Mouse (Mus musculus) gastrocnemius, adult 2 months (tissue): ENCODE measurements around the gene Slc39a3. TPM values are rescaled to one million over a fixed set of nuclear protein-coding genes. Genes with fewer than 3 reads are reported as not detected.
A peak's percentile ranks its signal among the peaks of the same experiment; 100 is the strongest.
"Not testable (repeated sequence)": the region's sequence is repeated elsewhere in the genome, so short reads cannot be mapped to it uniquely, and the experiment has no call there.

Experiments
- DNase-seq: peaks from one replicate; pipeline ENCODE4 v3.0.0; 2022
- H3K27ac ChIP-seq: fragments of 200-600 bp; 2 replicates; pipeline ENCODE4 v1.8.1; 2022; ENCODE audit warnings: mild to moderate bottlenecking
- H3K4me3 ChIP-seq: fragments of 200-600 bp; 2 replicates; pipeline ENCODE4 v1.8.1; 2022; ENCODE audit warnings: mild to moderate bottlenecking, moderate library complexity
- CTCF ChIP-seq: fragments of 200-600 bp; IDR thresholded peaks from 2 replicates; pipeline ENCODE4 v1.8.1; 2022; ENCODE audit warnings: antibody characterized with exemption, mild to moderate bottlenecking, moderate library complexity
- intact Hi-C: fragments of 180-260 bp; cut with DNase I; formaldehyde crosslinking; loops from one replicate; pipeline ENCODE4 v1.15.1; 2025
- long read RNA-seq, 2 experiments: library from polyadenylated mRNA; stranded (forward); transcript quantifications; one replicate each; pipeline ENCODE4 v2.0.0; 2021
- total RNA-seq, 2 experiments: library from RNA; stranded (reverse); gene quantifications; 2 replicates each; pipeline ENCODE4 v1.2.3; 2021

Slc39a3 gene
- 10 to 100 TPM; 11.6 to 16.0 TPM for total RNA-seq
- long read RNA-seq, experiment 1, transcript Slc39a3-201 (4 exons, 3,680 nt), result minor isoform, 17 of 64 reads
- long read RNA-seq, experiment 1, transcript Slc39a3-202 (4 exons, 3,796 nt), result major isoform, 36 of 64 reads
- long read RNA-seq, experiment 1, partial matches to known transcripts, result 7 of 64 reads
- long read RNA-seq, experiment 1, other reads (novel, unspliced or antisense), result 4 of 64 reads
- long read RNA-seq, experiment 2, transcript Slc39a3-202 (4 exons, 3,796 nt), result major isoform, 27 of 52 reads
- long read RNA-seq, experiment 2, transcript Slc39a3-201 (4 exons, 3,680 nt), result minor isoform, 17 of 52 reads
- long read RNA-seq, experiment 2, partial matches to known transcripts, result 1 of 52 reads
- long read RNA-seq, experiment 2, other reads (novel, unspliced or antisense), result 7 of 52 reads

DNA sequence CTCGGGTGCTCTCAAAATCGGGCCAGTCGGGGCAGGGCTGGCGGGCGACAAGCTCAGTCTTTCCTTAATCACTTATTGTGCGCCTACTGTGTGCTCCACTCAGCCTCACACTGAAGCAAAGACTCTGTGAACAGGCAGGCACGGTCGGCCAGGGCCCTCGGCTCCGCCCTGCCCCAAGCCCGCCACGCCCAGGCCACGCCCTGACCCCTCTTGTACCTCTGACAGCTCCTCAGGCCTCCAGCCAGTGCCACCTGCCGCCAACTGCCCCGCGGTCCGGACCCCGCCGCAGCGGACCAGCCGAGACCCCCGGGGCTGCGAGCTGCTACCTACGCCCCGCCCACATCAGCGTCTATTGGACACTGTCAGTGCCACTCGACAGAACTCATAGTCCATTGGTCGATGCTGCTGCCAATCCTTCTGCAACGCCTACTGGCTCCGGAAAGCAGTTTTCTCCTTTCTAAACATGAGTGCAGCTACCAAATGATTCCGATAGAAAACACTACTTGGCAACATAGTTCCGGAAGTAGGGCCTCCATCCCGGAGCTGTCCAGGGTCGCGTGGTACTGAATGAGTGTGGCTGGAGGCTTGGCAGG lies at the start of gene Slc39a3:
Gene Slc39a3 (minus strand): TSS at position 439 of the 593 bp plus-strand sequence.
- TF ChIP-seq CTCF, result no peak
- peak; percentile 98 for DNase-seq
- Histone ChIP-seq H3K4me3 (peak within 1 kb of the TSS; percentile 92), H3K27ac (peak within 1 kb of the TSS; percentile 89)
- intact Hi-C loops, result loop anchor here (2.0 kb wide), 1 partner anchor 20 kb away; no protein-coding TSS in a partner anchor

DNA sequence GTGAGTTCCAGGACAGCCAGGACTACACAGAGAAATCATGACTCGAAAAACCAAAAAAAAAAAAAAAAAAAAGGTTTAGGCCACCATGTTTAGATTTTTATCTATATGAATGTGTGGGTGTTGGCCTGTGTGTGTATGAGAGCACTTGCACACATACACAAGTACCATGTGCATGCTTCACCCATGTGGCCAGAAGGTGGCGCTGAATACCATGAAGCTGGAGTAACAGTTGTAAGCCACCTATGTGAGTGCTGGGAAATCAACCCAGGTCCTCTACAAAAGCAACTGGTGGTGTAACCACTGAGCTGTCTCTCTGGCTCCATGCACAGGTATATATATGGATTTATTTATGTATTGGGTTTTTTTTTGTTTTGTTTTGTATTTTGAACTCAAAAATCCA lies 49.8 kb upstream of the Slc39a3 start:
- H3K27ac ChIP-seq, result no peak overlapping the region
- no peak for DNase-seq
- no peak overlapping the region for H3K4me3 ChIP-seq
- peak; percentile 58 for TF ChIP-seq CTCF
- intact Hi-C loops, result loop anchor here (2.0 to 10.0 kb wide), 2 partner anchors 88 to 162 kb away; no protein-coding TSS in a partner anchor

DNA sequence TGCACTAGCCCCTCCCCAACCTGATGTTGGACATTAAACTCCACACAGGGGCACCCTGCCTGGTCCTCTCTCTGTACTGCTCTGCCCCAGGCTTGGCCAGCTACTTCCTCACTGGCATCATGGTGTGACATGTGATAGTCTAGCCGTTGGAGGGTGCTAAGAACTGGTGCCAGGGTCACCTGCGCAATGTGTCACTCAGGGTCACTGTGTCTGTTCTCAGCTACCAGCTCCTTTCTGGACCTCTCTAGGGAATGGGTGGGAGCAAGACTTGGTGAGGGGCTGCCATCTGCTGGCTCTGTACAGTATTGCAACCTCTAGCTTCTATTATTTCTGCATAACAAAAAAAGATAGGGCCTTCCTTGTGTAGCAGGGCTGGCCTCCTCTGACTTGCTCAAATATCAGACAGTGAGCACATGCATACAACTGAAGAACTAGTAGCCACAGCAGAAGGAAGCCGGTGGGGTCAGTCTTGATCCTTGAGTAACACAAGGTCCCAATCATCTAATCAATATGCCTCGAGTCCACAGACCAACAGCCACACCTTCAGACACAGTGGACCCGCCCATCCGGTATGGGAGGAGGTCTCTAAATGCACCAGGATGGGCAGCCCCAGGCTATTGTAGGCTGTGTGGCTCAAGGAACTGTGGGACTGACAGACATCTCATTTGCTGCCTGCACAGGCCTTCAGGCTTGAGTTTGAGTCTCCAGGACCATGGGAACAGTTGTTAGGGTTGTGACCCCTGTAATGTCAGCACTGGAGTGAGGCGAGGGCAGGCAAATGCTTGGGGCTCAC lies 45.1 kb upstream of the Slc39a3 start:
- peak; percentile 95 for TF ChIP-seq CTCF
- Histone ChIP-seq H3K4me3 (no peak overlapping the region), H3K27ac (peak overlapping the region; percentile 29)
- DNase-seq, result peak; percentile 81
- intact Hi-C loops, result loop anchor here (1.0 to 10.0 kb wide), 3 partner anchors 66 to 158 kb away; no protein-coding TSS in a partner anchor

DNA sequence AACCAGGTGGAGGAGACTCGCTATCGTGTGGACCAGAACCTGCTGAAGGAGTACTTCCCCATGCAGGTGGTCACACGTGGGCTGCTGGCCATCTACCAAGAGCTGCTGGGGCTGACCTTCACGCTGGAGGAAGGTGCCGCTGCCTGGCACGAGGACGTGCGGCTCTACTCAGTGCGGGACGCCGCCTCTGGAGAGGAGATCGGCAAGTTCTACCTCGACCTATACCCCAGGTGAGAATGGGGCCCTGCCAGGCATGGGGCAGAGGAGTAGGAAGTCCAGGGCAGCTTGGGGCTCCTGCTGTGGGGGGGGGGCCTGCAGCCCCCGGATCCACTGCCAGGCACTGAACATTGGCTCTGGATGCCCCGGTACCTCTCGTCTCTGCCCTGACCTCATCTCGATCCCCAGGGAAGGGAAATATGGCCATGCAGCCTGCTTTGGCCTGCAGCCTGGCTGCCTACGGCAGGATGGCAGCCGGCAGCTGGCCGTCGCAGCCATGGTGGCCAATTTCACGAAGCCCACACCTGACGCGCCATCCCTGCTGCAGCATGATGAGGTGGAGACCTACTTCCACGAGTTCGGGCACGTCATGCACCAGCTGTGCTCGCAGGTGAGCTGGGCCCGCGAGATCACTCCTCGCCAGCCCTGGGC lies 42.9 kb upstream of the Slc39a3 start:
- Histone ChIP-seq H3K4me3 (no peak overlapping the region), H3K27ac (peak overlapping the region; percentile 8; the same call in 1 of the 2 replicates)
- intact Hi-C loops, result loop anchor here (10.0 kb wide), 1 partner anchor 155 kb away; no protein-coding TSS in a partner anchor
- TF ChIP-seq CTCF, result no peak
- DNase-seq, result no peak

DNA sequence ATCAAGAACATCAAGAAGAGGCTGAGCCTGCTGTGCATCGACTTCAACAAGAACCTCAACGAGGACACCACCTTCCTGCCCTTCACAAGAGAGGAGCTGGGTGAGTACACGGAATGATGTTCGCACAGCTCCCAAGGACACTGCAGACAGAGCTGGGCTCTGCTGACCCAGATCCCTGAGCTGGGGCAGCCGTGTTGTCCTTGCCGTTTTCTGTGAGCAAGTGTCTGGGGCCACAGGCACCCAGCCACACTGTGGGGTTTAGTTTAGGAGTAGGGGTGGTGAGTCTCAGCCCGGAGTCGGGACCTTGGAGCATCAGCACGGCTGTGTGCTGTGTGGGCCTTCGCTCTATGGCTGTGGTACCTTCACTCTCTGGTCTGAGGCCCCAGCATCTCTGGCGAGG lies 40.7 kb upstream of the Slc39a3 start:
- no peak for TF ChIP-seq CTCF
- intact Hi-C loops, result no loop called here
- H3K27ac ChIP-seq, result no peak overlapping the region
- no peak for DNase-seq
- H3K4me3 ChIP-seq, result no peak overlapping the region

DNA sequence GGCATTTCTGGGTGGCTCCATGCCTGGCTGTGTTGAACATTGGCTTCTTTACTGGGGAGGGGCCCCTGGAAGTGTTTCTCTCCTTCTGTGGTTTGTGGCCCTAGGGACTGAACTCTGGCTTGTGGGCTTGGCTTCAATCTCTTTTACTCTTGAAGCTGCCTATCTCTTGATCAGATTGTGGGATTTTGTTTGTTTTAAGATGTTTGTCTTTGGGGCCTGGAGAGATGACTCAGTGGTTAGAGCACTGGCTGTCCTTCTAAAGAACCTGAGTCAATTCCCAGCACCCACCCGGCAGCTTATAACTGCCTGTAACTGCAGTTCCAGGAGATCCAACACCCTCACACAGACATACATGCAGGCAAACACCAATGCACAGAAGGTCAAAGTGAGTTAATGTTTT lies 39.1 kb upstream of the Slc39a3 start:
- intact Hi-C loops, result no loop called here
- Histone ChIP-seq H3K27ac (peak overlapping the region; percentile 85), H3K4me3 (no peak overlapping the region)
- TF ChIP-seq CTCF, result no peak
- DNase-seq, result no peak

DNA sequence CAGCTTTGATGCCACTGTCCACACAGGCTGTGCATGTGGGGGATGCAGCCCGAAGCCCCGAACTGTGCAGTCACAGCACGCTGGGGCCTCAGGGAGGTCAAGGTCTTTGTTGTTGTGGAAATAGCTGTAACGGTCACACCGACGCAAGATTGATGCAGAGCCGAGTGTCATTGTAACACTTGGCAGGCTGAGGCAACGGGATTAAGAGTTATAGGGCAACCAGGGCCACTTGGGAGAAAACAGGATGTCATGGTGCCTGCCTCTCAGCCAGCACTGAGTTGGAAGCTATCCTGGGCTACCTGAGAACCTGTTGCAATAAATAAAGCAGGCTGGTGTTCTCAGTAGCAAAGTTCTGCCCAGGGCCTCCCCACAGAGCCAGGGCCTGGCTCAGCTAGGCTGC lies 38.5 kb upstream of the Slc39a3 start:
- peak; percentile 67 for DNase-seq
- Histone ChIP-seq H3K27ac (peak overlapping the region; percentile 85), H3K4me3 (no peak overlapping the region)
- TF ChIP-seq CTCF, result no peak
- intact Hi-C loops, result no loop called here

DNA sequence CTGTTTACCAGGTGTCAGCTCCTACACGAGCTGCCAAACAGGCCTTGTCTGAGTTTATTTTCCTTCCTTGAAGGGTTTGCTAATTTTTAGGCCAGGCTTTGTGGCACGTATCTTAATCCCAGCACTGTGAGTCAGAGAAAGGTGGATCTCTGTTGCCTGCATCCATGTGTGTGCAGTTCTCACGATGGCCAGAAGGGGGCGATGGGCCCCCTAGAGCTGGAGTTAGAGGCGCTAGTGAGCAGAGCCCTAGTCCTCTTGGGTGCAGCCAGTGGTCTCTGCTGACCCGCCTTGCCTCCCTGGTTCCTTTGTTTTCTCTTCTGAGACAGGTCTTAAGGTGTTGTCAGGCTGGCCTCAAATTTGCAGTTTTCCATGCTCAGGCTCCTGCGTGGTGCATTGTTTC lies 36.2 kb upstream of the Slc39a3 start:
- intact Hi-C loops, result no loop called here
- DNase-seq, result no peak
- H3K4me3 ChIP-seq, result no peak overlapping the region
- peak; percentile 60 for TF ChIP-seq CTCF
- H3K27ac ChIP-seq, result peak overlapping the region; percentile 59

DNA sequence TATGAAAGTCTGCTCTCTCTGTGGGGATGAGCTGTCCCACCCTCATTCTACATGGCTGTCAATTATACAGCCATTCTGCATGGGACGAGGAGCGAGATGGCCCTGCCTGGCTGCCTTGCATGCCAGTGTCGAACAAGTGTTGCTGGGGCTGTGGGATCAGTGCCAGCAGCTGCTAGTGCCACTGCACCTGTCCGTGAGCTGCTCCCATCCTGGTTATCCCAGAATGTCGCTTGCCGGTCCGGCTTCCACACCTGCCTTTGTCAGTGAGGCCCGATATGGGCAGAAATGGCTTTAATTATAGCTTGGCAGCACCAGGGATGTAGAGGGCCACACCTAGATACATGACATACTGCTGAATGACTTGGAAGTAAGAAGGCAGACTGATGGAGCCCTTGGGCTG lies 35.1 kb upstream of the Slc39a3 start:
- DNase-seq, result no peak
- Histone ChIP-seq H3K4me3 (no peak overlapping the region), H3K27ac (no peak overlapping the region)
- TF ChIP-seq CTCF, result no peak
- intact Hi-C loops, result no loop called here

DNA sequence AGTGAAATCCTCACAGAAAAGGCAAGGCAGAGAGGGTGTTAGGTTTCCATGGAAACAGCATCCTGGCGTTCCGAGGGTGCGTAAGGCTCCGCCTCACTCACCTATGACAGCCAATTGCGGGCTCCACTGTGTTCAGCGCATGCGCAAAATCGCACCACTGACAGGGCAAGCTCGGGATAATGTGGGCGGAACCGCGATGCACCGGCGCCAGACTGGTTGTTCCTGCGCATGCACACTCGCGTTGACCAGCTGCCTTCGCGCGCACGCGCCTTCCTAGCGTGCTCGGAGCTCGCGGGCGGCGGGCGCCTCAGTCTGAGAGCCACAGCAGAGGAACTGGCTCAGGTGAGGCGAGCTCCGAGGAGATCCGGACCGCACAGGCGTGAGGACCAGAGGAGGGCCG lies 32.6 kb upstream of the Slc39a3 start, which contains the start of gene Thop1:
Gene Thop1 (plus strand): TSS at position 200 of the 400 bp plus-strand sequence.
- DNase-seq, result peak; percentile 99
- no peak for TF ChIP-seq CTCF
- peak within 1 kb of the TSS; percentile 94 for H3K4me3 ChIP-seq
- H3K27ac ChIP-seq, result peak within 1 kb of the TSS; percentile 93
- intact Hi-C loops, result no loop called here

DNA sequence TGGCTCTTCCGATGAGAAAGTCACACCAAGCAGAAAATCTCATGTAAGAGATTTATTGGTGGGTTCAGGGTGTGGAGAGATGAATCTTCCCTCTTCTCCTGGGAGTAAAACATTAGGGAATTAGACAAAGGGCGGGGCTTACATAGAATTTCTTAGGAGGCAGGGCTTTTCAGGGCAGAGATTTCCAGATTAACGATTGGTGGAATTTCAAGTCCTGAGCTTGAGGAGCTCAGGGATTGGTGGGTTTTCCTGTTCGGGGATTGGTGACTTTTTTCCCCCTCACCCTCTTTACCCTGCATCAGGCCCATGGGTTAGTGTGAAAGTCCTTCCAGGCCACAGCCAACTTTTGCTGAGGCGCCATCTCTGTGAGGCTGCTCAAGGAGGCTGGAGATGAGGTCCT lies 31.5 kb upstream of the Slc39a3 start:
- intact Hi-C loops, result no loop called here
- no peak overlapping the region for H3K27ac ChIP-seq
- no peak overlapping the region for H3K4me3 ChIP-seq
- TF ChIP-seq CTCF, result no peak
- DNase-seq, result no peak

DNA sequence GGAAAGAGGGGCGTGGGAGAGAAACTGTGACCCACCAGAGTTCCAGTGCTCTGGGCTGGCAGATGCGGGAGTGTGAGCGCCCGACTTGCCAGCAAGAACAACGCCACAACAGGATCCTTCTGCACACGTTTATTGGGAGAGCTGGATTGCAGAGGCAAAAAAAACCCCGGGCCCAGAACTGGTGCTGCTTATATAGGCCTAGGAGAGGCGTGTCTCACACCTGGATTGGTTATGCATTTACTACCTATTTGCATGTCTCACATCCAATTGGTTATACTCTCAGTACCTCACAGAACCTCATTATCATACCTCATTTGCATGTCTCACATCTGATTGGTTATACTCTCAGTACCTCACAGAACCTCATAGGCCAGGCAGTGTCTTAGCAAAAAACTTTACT lies 27.3 kb upstream of the Slc39a3 start:
- H3K27ac ChIP-seq, intact Hi-C loops, DNase-seq, H3K4me3 ChIP-seq: not testable (repeated sequence)
